Mouse (Mus musculus) monocyte, adult 5-6 weeks (primary cell): Measurements from ENCODE around the gene Xrcc6. TPM values are rescaled to one million over a fixed set of nuclear protein-coding genes. Genes with fewer than 3 reads are reported as not detected.

Source experiments
- ATAC-seq: fragments of 153-309, 156-312 bp; replicated peaks from 2 replicates; pipeline ENCODE4 v1.8.0; 2017; ENCODE audit warnings: mild to moderate bottlenecking; ENCODE audit not compliant: low TSS enrichment, insufficient number of reproducible peaks, severe bottlenecking, poor library complexity, low FRiP score
- total RNA-seq: library from RNA; stranded (forward); fragments of 200-1000, 200-491, 200-594 nt; gene quantifications from 3 replicates; pipeline ENCODE4 v1.2.3, GENCODE M21; 2017

Xrcc6 gene
- total RNA-seq, 1 experiment from 2014 or later = 37.3 TPM

DNA sequence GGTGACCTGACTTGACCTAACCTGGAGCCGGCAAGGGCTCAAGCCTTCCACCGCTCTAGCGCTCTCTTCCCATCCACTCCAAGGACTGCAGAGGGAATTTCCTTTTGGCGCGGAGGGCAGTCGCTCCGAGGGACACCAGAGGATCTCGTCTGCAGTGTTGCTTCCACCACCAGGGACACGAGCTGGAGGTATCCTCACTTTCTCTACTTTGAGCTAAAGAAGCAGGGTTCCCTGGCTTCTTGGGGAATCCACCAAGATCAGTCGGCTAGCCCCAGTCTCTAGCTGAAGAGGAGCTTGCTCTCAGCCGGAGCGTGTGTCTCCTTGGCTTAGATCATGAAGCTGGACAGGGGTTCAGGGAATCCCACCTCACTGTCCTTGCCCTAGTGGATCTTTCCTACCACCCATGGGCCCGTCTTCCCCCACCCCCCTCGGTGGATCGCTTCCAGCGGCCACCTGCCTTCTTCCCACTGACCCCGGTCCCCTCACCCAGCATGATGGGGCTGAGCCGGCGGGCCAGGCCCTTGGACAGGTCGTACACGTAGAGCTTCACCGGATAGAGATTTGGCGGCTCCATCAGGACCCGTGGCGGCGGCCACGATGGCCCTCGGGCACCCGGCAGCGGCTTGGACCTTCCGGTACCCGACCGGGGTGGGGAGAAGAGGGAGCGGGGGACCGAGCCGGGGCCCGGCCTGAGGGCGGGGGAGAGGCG lies 27.9 kb downstream of the Xrcc6 start:
- ATAC-seq = no peak; the same call in 1 of the 2 replicates

DNA sequence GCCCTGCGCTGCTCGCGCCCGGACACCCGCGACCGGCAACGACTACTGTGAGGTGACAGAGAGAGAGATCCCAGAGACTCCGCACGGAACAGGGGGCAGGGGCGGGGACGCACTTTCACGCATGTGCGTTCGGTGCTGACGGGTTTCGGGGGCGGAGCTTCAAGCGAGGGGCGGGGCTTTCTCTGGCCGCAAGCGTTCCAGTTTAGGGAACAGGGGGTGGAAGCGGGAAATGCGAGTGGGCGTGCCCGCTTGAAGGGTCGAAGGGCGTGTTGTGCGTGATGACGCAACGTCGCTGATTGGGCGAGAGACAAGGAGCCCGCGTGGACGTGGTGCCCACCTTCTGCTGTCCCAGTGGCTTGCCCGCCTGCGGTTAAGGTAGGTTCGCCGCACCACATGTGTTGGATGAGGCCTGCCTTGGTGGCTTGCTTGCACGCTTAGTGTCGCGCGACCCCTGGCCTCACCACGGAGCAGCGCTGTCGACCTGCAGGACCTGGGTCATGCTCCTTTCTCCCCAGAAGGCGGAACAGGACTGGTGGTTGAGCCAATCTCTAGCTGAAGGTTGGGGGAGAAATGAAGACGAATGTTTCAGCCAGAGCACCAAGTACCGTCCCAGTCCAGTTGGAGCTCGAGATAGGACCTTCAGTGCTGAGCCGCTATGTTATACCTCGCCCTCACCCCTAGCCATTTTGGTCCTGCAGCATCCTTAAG lies 28.6 kb downstream of the Xrcc6 start:
- ATAC-seq = peak; percentile 98

DNA sequence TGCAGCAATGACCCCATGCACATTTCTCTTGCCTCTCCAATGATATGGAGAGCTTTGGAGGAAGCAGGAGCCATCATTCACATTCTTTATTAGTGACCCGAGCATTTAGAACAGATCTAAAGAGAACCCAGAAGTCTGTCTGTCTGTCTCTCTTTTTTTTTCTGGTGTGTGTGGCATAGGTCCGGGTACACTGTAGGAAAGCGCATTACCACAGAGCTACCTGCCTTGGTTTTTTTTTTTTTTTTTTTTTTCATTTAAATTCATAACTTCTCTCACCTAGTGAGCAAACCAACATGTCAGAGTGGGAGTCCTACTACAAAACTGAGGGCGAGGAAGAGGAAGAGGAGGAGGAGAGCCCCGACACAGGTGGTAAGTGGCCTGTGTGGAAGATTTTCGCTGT lies 29.2 kb downstream of the Xrcc6 start:
- no peak for ATAC-seq

- ATAC-seq = no peak
Observed at GRCm38 (mm10) chr15:82017461-82017860, 29.8 kb downstream of the Xrcc6 start.

GRCm38 (mm10) chr15:82019288-82019687 lies 31.7 kb downstream of the Xrcc6 start:
- ATAC-seq = no peak

DNA sequence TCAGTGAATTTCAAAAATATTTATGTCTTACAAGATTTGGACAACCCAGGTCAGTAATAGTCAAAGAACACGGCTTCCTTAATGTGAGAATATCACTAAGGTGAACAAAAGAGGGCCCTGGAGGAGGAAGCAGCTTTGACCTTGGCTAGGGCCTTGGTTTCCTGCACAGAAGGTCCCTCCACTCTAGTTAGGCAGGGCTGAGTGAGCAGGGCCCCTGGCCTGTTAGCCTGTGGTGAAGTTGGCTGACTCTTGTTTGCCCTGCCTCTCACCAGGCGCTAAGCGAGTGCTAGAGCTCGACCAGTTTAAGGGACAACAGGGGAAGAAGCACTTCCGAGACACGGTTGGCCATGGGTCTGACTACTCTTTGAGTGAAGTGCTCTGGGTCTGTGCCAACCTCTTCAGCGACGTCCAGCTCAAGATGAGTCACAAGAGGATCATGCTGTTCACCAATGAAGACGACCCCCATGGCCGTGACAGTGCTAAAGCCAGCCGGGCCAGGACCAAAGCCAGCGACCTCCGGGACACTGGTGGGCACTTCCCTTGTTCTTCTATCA lies 35.0 kb downstream of the Xrcc6 start:
- ATAC-seq = no peak

DNA sequence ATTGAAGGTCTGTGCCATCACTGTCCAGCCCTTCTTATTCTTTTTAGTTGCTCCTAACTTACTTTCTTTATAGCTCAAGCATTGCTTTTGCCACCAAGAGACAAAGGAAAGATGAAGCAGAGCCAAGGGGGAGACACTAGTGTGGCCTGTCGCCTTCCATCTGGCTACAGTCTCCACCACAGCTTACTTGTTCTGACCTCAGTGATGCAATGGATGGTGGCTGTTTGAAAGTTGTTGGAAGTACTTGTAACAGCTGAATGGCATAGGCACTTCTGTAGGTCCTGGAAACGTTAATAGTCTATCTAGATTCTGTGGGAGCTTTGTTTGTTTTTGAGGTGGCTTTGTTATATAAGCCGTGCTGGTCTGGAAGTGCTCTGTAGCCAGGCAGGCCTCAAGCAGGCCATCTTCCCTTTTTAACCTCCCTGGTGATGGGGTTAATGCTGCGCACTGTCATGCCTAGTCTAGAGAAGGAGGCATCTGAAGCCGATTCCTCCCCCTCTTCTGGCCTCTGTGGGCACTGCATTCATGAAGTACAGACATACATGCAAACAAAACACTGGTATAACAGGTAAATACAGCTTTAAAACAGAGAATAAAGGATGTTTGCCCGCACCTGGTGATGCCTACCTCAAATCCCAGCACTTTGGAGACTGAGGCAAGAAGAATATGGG lies 36.5 kb downstream of the Xrcc6 start:
- no peak for ATAC-seq

- ATAC-seq = no peak
Observed at GRCm38 (mm10) chr15:82027276-82027675, 39.6 kb downstream of the Xrcc6 start.

DNA sequence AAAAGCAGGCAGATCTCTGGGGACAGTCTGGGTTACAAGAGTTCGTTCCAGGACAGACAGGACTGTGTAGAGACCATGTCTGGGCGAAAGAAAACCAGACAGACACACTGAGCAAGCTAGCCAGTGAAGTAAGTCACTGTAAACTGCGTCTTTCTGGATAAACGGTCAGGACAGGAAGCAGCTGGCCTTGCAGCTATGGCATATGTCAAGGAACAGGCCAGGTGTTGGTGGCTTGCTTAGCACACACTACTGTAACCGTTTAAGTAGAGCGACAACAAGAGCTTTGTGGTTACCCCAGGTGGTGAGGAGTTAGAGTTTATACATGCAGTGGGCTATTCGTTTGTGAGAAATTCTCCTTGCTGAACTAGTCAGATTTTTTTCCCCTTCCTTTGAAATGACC lies 40.1 kb downstream of the Xrcc6 start:
- ATAC-seq = no peak

- no peak for ATAC-seq
Observed at GRCm38 (mm10) chr15:82032386-82032785, 44.8 kb downstream of the Xrcc6 start.

GRCm38 (mm10) chr15:82033762-82034161 lies 46.1 kb downstream of the Xrcc6 start, which contains the start of gene Desi1:
TSS of gene Desi1 (minus strand) at chr15:82033862.
- no peak for ATAC-seq

GRCm38 (mm10) chr15:82035904-82036689 lies 48.5 kb downstream of the Xrcc6 start:
- no peak for ATAC-seq

- ATAC-seq = peak; percentile 72
Observed at GRCm38 (mm10) chr15:82040650-82041049, 53.0 kb downstream of the Xrcc6 start.

DNA sequence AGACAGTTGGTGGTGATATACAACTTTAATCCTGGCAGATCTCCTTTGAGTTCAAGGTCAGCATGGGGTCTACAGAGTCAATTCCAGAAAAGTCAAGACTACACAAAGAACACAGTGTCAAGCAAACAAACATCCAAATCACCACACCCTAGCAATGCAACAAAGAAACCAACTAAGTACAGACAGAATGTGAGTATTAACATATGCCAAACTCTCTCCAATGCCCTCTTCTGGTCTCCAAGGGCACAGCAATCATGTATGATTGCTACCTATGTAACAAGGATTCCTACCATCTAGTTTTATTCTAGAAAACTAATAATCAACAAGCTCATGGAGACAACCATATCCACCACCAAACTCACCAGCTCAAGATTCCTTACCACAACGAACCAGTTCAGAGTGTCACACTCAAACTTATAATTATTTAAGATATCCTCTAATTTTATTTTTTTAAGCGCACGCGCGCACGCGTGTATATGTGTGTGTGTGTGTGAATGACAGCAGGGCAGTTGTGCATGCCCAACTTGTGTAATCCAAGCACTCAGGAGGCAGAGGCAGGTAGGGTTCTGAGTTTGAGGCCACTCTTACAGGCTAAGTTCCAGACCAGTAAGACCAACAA lies 56.6 kb downstream of the Xrcc6 start:
- ATAC-seq = 0 out of 2 replicates have a peak, but pooled peaks have one; percentile 31

DNA sequence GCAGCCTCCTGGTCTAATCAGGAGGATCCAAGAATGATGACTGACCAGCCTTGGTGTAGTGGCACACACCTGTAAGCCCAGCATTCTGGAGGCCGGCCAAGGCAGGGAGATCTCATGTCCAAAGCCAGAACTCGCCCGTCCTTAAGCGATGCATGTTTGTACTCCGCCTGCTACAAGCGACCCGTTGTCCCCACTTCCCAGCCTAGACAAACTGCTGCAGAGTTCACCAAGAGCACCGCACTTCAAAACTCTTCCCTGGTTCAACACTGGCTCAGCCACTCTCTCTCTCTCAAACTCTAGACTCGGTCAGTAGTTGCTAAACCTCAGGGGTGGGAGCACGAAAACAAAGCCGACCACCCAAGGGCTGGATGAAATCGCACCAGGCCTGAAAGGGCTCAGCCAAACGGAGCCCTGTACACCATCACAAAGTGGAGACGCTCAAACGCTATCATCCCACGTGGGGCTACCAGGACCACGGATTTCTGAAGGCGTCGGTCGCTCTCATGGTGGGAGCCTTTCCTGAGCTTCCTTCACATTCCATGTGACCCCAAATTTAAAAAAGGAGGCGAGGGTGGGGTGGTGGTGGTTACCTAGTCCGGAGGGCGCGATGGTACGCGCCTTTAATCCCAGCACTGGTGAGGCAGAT lies 58.7 kb downstream of the Xrcc6 start:
- ATAC-seq = no peak; the same call in 1 of the 2 replicates

DNA sequence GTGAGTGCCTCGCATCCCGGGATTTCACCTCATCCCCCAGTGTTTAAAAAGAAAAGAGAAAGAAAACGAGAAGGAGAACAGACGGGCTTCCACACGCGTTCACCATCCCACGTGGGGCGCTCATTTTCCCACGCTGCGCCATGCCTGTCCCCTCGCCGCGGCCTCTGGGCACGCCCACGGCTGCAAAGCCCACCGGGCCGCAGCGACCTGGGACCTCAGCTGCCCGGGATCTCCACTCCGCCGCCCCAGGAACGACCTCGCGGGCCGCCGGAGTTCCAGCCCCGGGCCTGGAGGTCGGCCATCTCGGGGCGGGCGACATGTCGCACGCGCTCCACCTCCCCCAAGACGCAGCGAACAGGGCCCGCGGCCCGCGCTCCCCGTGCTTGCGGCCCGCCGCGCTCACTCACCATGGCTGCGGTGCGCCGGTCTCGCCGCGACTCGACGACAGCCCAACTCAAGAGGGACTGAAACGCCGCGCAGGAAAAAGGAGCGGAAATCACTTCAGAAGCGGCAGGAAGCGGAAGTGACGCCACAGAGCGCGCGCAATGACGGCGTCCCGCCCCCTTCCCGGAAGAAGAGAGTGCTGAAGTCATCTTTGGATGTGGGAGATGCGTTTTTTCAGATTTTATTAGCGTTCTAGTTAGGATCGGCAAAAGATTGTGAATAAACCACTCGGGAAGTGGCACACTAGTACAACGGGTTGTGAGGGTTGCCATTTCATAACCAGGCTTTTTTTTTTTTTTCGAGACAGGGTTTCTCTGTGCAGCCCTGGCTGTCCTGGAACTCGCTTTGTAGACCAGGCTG lies 59.6 kb downstream of the Xrcc6 start, which contains the start of gene Snu13:
Snu13 (minus strand) TSS at position 519 of the 804 bp plus-strand sequence.
- ATAC-seq = peak; percentile 94

DNA sequence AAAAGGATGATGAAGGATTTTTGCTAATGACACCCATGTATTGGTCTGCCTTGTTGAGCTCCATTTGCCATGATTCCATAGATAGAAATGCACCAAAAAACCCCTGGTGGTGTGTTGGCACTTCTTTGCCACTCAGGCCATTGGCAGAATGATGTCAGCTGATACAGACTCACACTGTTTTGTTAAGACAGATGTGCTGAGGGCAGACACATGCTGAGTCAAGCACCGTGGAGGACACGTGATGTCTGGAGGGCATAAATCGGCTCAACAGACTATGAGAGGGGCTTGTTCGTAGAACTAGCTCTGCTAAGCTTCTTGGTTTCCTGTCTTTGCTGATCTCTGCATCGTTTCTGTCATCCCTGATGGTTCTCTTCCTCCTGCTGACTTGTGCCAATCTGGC lies 64.9 kb downstream of the Xrcc6 start:
- no peak for ATAC-seq
